Mouse (Mus musculus) heart, embryonic 11.5 days (tissue): Measurements from ENCODE around the gene Exoc6b. TPM values are rescaled to one million over a fixed set of nuclear protein-coding genes. Genes with fewer than 3 reads are reported as not detected.

Source experiments
- ATAC-seq: fragments of 200-750 bp; cut with Nextera tagmentation; replicated peaks from 2 replicates; pipeline ENCODE4 v1.8.0; 2017; ENCODE audit warnings: moderate library complexity; ENCODE audit not compliant: insufficient number of reproducible peaks, low FRiP score, low TSS enrichment
- H3K27ac ChIP-seq: fragments of 300-500 bp; sonication (generic); 2 replicates; pipeline ENCODE4 v1.5.1; 2014; ENCODE audit warnings: mild to moderate bottlenecking, low read depth, low read length
- H3K27me3 ChIP-seq: fragments of 300-500 bp; sonication (generic); 2 replicates; pipeline ENCODE4 v1.6.1; 2014; ENCODE audit warnings: mild to moderate bottlenecking, low read length, mixed read lengths; ENCODE audit not compliant: control insufficient read depth, insufficient read depth
- H3K36me3 ChIP-seq: fragments of 300-500 bp; sonication (generic); 2 replicates; pipeline ENCODE4 v1.6.1; 2014; ENCODE audit warnings: mild to moderate bottlenecking, low read length, moderate library complexity, mixed read lengths; ENCODE audit not compliant: control insufficient read depth, insufficient read depth
- H3K4me1 ChIP-seq: fragments of 300-500 bp; sonication (generic); 2 replicates; pipeline ENCODE4 v1.6.1; 2014; ENCODE audit warnings: low read length; ENCODE audit not compliant: control insufficient read depth, insufficient read depth
- H3K4me2 ChIP-seq: fragments of 300-500 bp; sonication (generic); 2 replicates; pipeline ENCODE4 v1.6.1; 2014; ENCODE audit warnings: mild to moderate bottlenecking, moderate library complexity
- H3K4me3 ChIP-seq: fragments of 300-500 bp; sonication (generic); 2 replicates; pipeline ENCODE4 v1.5.1; 2014; ENCODE audit warnings: low read depth, low read length
- H3K9ac ChIP-seq: fragments of 300-500 bp; sonication (generic); 2 replicates; pipeline ENCODE4 v1.6.1; 2014; ENCODE audit warnings: mild to moderate bottlenecking, low read depth, low read length, moderate library complexity
- H3K9me3 ChIP-seq: fragments of 300-500 bp; sonication (generic); replicated peaks from 2 replicates; pipeline ENCODE4 v1.6.1; 2016; ENCODE audit warnings: low read length; ENCODE audit not compliant: control insufficient read depth
- whole genome bisulfite sequencing: fragments of 180-500 bp; shearing (Covaris S2); extraction: QIAGEN DNeasy Blood & Tissue Kit; methylation state at CpG from one replicate; pipeline ENCODE4 v1.1.7; 2014; ENCODE audit not compliant: insufficient replicate concordance; 5-methylcytosine and 5-hydroxymethylcytosine counted together
- polyA plus RNA-seq: library from polyadenylated mRNA; unstranded; fragments of >200 nt; fragmentation: Nextera tagmentation; extraction: Ambion mirVana; gene quantifications from 2 replicates; pipeline ENCODE4 v1.2.1, GENCODE M21; 2014

Exoc6b gene
- polyA plus RNA-seq, 1 experiment from 2014 or later: 24.2 TPM

- H3K9me3 ChIP-seq: no peaks in the 10 kb centered on the region
- peaks cover 17% of the 10 kb centered on the region for H3K4me1 ChIP-seq
- ATAC-seq: 0 out of 2 replicates have a peak, but pooled peaks have one; percentile 26
- peak overlapping the region; percentile 14 for H3K4me2 ChIP-seq
- no peak overlapping the region for H3K9ac ChIP-seq
- H3K4me3 ChIP-seq: no peak overlapping the region
- WGBS: 27% methylated on average over 9 of the region's 9 CpGs
- no peak overlapping the region for H3K27ac ChIP-seq
- H3K36me3 ChIP-seq: no peaks in the 10 kb centered on the region
- H3K27me3 ChIP-seq: no peaks in the 10 kb centered on the region
Measured at GRCm38 (mm10) chr6:84640324-84641061, 428.8 kb downstream of the Exoc6b start.

- H3K4me3 ChIP-seq: no peak overlapping the region
- no peak overlapping the region for H3K9ac ChIP-seq
- H3K9me3 ChIP-seq: no peaks in the 10 kb centered on the region
- no peak overlapping the region for H3K27ac ChIP-seq
- H3K4me2 ChIP-seq: no peak overlapping the region
- ATAC-seq: no peak
- peaks cover 17% of the 10 kb centered on the region for H3K4me1 ChIP-seq
- H3K36me3 ChIP-seq: no peaks in the 10 kb centered on the region
- no peaks in the 10 kb centered on the region for H3K27me3 ChIP-seq
Measured at GRCm38 (mm10) chr6:84638206-84638605, 431.1 kb downstream of the Exoc6b start.

GRCm38 (mm10) chr6:84631588-84631987 is 437.7 kb downstream of the Exoc6b start:
- WGBS: 89% methylated on average over 2 of the region's 2 CpGs

GRCm38 (mm10) chr6:84630276-84630675 is 439.0 kb downstream of the Exoc6b start:
- H3K27ac ChIP-seq: no peak overlapping the region
- no peak overlapping the region for H3K9ac ChIP-seq
- 32% methylated on average over 1 of the region's 1 CpGs for WGBS
- no peaks in the 10 kb centered on the region for H3K4me1 ChIP-seq
- no peak overlapping the region for H3K4me2 ChIP-seq
- H3K36me3 ChIP-seq: no peaks in the 10 kb centered on the region
- no peak overlapping the region for H3K4me3 ChIP-seq
- H3K9me3 ChIP-seq: no peaks in the 10 kb centered on the region
- ATAC-seq: no peak
- no peaks in the 10 kb centered on the region for H3K27me3 ChIP-seq

More at GRCm38 (mm10) chr6:84631588-84631987, 437.7 kb downstream of the Exoc6b start:
- Histone ChIP-seq H3K36me3 (no peaks in the 10 kb centered on the region), H3K9ac (no peak overlapping the region), H3K4me3 (no peak overlapping the region), H3K9me3 (no peaks in the 10 kb centered on the region), H3K27ac (no peak overlapping the region), H3K4me1 (no peaks in the 10 kb centered on the region), H3K27me3 (no peaks in the 10 kb centered on the region), H3K4me2 (no peak overlapping the region)
- no peak for ATAC-seq

- Histone ChIP-seq H3K9me3 (no peaks in the 10 kb centered on the region), H3K27me3 (no peaks in the 10 kb centered on the region), H3K4me2 (no peak overlapping the region), H3K27ac (no peak overlapping the region), H3K36me3 (no peaks in the 10 kb centered on the region), H3K9ac (no peak overlapping the region), H3K4me1 (no peaks in the 10 kb centered on the region), H3K4me3 (no peak overlapping the region)
- WGBS: 77% methylated on average over 5 of the region's 5 CpGs
- ATAC-seq: no peak
Measured at GRCm38 (mm10) chr6:84628831-84629230, 440.5 kb downstream of the Exoc6b start.

- WGBS: 78% methylated on average over 2 of the region's 2 CpGs
- H3K9ac ChIP-seq: no peak overlapping the region
- H3K9me3 ChIP-seq: no peaks in the 10 kb centered on the region
- no peak overlapping the region for H3K4me2 ChIP-seq
- no peak for ATAC-seq
- no peaks in the 10 kb centered on the region for H3K4me1 ChIP-seq
- no peaks in the 10 kb centered on the region for H3K36me3 ChIP-seq
- H3K4me3 ChIP-seq: no peak overlapping the region
- H3K27ac ChIP-seq: no peak overlapping the region
- H3K27me3 ChIP-seq: no peaks in the 10 kb centered on the region
Measured at GRCm38 (mm10) chr6:84626398-84626797, 442.9 kb downstream of the Exoc6b start.

- H3K4me3 ChIP-seq: no peak overlapping the region
- H3K36me3 ChIP-seq: 0 out of 2 replicates have a peak, but pooled peaks cover 2% of the 10 kb centered on the region
- H3K4me2 ChIP-seq: no peak overlapping the region
- no peak overlapping the region for H3K27ac ChIP-seq
- no peaks in the 10 kb centered on the region for H3K9me3 ChIP-seq
- H3K9ac ChIP-seq: no peak overlapping the region
- no peak for ATAC-seq
- WGBS: 74% methylated on average over 6 of the region's 6 CpGs
- no peaks in the 10 kb centered on the region for H3K27me3 ChIP-seq
- H3K4me1 ChIP-seq: no peaks in the 10 kb centered on the region
Measured at GRCm38 (mm10) chr6:84619166-84619565, 450.1 kb downstream of the Exoc6b start.

- H3K9ac ChIP-seq: no peak overlapping the region
- no peak overlapping the region for H3K27ac ChIP-seq
- H3K36me3 ChIP-seq: 0 out of 2 replicates have a peak, but pooled peaks cover 2% of the 10 kb centered on the region
- no peaks in the 10 kb centered on the region for H3K9me3 ChIP-seq
- H3K27me3 ChIP-seq: no peaks in the 10 kb centered on the region
- H3K4me1 ChIP-seq: no peaks in the 10 kb centered on the region
- H3K4me3 ChIP-seq: no peak overlapping the region
- no peak overlapping the region for H3K4me2 ChIP-seq
- ATAC-seq: no peak
- 81% methylated on average over 1 of the region's 1 CpGs for WGBS
Measured at GRCm38 (mm10) chr6:84617051-84617450, 452.3 kb downstream of the Exoc6b start.

- H3K9me3 ChIP-seq: no peaks in the 10 kb centered on the region
- H3K9ac ChIP-seq: no peak overlapping the region
- no peaks in the 10 kb centered on the region for H3K4me1 ChIP-seq
- no peak for ATAC-seq
- H3K4me3 ChIP-seq: no peak overlapping the region
- H3K27ac ChIP-seq: no peak overlapping the region
- 58% methylated on average over 1 of the region's 1 CpGs for WGBS
- no peak overlapping the region for H3K4me2 ChIP-seq
- H3K36me3 ChIP-seq: 0 out of 2 replicates have a peak, but pooled peaks cover 2% of the 10 kb centered on the region
- no peaks in the 10 kb centered on the region for H3K27me3 ChIP-seq
Measured at GRCm38 (mm10) chr6:84616586-84616985, 452.7 kb downstream of the Exoc6b start.
